Mouse (Mus musculus) bone marrow, adult 2 months (tissue): ENCODE measurements around the gene Lrrc73.

ENCODE experiments used
- CTCF ChIP-seq: fragments of 200-500 bp; IDR thresholded peaks from 2 replicates; pipeline ENCODE4 v1.5.1; 2011; ENCODE audit warnings: low read length, control low read depth; ENCODE audit not compliant: control insufficient read depth, insufficient read depth
- POLR2A ChIP-seq: fragments of 200-500 bp; IDR thresholded peaks from 2 replicates; pipeline ENCODE4 v1.6.1; 2011; ENCODE audit warnings: low read depth, mild to moderate bottlenecking, control low read depth, low read length, borderline replicate concordance; ENCODE audit not compliant: control insufficient read depth

DNA sequence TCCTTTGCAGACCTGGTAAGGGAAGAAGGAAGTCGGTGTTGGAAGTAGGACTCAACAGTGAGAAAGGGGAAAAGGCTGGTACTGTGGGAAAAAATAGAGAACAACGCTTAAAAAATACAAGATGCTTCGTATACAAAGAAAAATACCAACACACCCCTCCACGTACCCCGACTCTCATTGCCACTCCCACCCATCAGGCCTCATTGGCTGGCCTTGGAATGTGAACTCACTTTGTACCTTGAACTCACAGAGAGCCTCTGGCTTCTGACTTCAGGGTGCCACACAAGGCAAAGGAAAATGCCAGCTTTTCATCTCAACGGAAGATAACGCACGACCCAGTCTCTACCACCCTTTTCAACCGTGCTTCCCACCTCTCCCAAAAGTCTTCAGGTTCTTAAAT, 29.8 kb downstream of the Lrrc73 start:
- TF ChIP-seq POLR2A = no peak
- no peak for TF ChIP-seq CTCF
